Mouse (Mus musculus): ENCODE data around the gene Lgi1. TPM values are rescaled to one million over a fixed set of nuclear protein-coding genes. Genes with fewer than 3 reads are reported as not detected.

Gene Lgi1
- polyA plus RNA-seq, 1 experiment from 2014 or later: 24.0 TPM

DNA sequence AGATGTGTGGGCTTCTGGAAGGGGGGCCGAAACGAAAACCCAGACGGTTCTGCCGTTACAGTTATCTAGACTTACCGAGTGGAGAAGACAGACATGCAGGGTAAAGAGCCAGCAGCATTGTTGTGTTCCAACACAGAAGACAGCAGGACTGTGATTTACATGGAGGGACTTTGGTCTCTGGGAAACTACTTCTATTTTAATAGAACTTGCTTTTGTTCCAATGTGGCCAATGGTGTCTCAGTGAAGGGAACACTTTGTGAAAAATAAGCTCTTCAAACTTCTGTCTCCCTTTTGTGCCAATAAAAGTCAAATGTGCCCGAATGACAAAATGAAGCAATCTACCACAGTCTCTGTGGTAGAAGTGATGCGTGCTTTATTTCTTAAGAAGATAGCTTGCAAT, 50.8 kb downstream of the Lgi1 start:
- Histone ChIP-seq H3K27me3 (ENCODE audit: control insufficient read depth, insufficient read depth, low read length) (no peaks in the 10 kb centered on the region), H3K9me3 (ENCODE audit: control insufficient read depth, low read length) (no peaks in the 10 kb centered on the region), H3K36me3 (ENCODE audit: control insufficient read depth, insufficient read depth, low read length) (no peaks in the 10 kb centered on the region), H3K27ac (ENCODE audit: low read depth, low read length) (no peak overlapping the region), H3K4me3 (ENCODE audit: low read depth, low read length) (no peak overlapping the region), H3K9ac (replicated peaks; ENCODE audit: low read depth, low read length) (no peak overlapping the region), H3K4me1 (ENCODE audit: control insufficient read depth, insufficient read depth, low read length) (no peaks in the 10 kb centered on the region), H3K4me2 (ENCODE audit: low read depth, low read length) (no peak overlapping the region)
- ATAC-seq (ENCODE audit: low read depth): no peak
- WGBS: 83% methylated on average over 7 of the region's 7 CpGs

DNA sequence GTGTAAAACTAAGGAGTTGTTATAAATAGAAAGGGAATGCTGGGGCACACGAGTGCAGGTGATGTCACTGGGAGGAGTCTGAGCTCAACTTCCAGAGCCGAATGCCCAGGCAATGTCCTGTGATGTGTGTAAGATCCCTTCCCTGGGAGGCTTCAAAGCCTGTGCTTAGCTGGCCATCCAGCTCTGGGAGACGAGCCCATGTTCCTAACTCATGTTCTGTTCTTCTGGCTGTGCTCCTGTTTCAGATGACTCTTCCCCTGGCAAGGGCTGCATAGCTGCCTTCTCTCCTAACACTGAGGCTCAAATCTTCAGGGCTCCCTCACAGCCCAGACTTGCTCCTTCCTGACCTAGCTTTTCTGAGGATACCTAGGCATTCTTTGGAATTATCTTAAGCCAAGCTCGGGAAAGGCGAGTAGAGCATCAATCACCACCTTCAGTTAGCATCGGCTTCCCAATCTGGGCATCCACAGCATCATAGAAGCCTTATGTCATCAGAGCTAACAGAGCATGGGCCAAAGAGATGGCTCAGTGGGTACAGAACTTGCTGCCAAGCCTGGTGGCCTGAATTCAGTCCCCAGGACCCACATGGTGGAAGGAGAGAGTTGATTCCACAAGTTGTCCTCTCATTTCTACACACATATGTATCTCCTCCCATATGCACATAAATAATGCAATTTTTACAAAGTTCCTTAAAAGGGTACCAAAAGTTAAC, 52.4 kb downstream of the Lgi1 start:
- H3K27ac ChIP-seq (ENCODE audit: low read depth, low read length): no peak overlapping the region
- no peaks in the 10 kb centered on the region for H3K36me3 ChIP-seq (ENCODE audit: control insufficient read depth, insufficient read depth, low read length)
- H3K4me3 ChIP-seq (ENCODE audit: low read depth, low read length): no peak overlapping the region
- no peaks in the 10 kb centered on the region for H3K27me3 ChIP-seq (ENCODE audit: control insufficient read depth, insufficient read depth, low read length)
- ATAC-seq (ENCODE audit: low read depth): no peak
- no peaks in the 10 kb centered on the region for H3K9me3 ChIP-seq (ENCODE audit: control insufficient read depth, low read length)
- WGBS: 86% methylated on average over 6 of the region's 6 CpGs
- H3K4me2 ChIP-seq (ENCODE audit: low read depth, low read length): no peak overlapping the region
- no peak overlapping the region for H3K9ac ChIP-seq (replicated peaks; ENCODE audit: low read depth, low read length)
- H3K4me1 ChIP-seq (ENCODE audit: control insufficient read depth, insufficient read depth, low read length): no peaks in the 10 kb centered on the region

DNA sequence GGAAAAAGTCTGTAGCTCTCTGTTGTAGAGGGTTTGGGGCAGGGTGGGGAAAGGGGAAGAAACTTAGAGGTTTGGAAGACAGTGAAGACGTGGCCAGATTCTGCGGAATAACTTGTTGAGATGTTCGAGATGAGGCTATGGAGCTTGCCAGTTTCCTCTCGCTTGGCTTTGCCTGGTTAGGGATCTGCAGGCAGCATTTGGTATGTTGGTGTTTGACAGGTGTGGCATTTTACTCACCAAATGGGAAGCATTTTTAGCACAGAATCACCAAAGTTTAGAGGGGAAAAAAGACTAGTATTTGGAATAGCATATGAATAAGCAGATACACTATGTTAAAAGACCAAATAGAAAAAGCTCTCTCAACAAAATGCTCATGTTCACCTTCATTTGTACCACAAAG, 54.0 kb downstream of the Lgi1 start:
- WGBS: 93% methylated on average over 4 of the region's 4 CpGs
- no peaks in the 10 kb centered on the region for H3K36me3 ChIP-seq (ENCODE audit: control insufficient read depth, insufficient read depth, low read length)
- no peaks in the 10 kb centered on the region for H3K9me3 ChIP-seq (ENCODE audit: control insufficient read depth, low read length)
- H3K27ac ChIP-seq (ENCODE audit: low read depth, low read length): no peak overlapping the region
- H3K4me1 ChIP-seq (ENCODE audit: control insufficient read depth, insufficient read depth, low read length): no peaks in the 10 kb centered on the region
- H3K4me2 ChIP-seq (ENCODE audit: low read depth, low read length): no peak overlapping the region
- no peak overlapping the region for H3K9ac ChIP-seq (replicated peaks; ENCODE audit: low read depth, low read length)
- H3K27me3 ChIP-seq (ENCODE audit: control insufficient read depth, insufficient read depth, low read length): no peaks in the 10 kb centered on the region
- no peak overlapping the region for H3K4me3 ChIP-seq (ENCODE audit: low read depth, low read length)
- no peak for ATAC-seq (ENCODE audit: low read depth)

DNA sequence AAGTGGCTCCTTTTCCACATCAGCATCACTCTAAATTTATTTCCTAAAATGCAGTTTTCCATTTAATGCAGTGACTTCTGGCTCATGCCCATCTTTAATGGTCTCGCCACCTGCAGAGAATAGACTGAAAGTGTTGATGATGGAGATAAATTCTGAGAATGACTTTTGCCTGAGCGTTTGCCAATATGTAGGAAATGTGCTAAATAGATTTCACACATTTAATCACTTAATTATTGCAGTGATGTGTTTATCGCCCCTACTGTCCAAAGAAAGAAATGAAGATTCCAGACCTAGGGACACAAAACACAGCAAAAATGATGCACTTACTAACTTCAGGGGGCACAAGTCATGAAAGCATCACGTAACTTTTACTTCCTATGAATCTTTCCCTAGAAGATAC, 54.8 kb downstream of the Lgi1 start:
- Histone ChIP-seq H3K4me1 (ENCODE audit: control insufficient read depth, insufficient read depth, low read length) (no peaks in the 10 kb centered on the region), H3K4me2 (ENCODE audit: low read depth, low read length) (no peak overlapping the region), H3K27me3 (ENCODE audit: control insufficient read depth, insufficient read depth, low read length) (no peaks in the 10 kb centered on the region), H3K27ac (ENCODE audit: low read depth, low read length) (no peak overlapping the region), H3K4me3 (ENCODE audit: low read depth, low read length) (no peak overlapping the region), H3K9ac (replicated peaks; ENCODE audit: low read depth, low read length) (no peak overlapping the region), H3K36me3 (ENCODE audit: control insufficient read depth, insufficient read depth, low read length) (no peaks in the 10 kb centered on the region), H3K9me3 (ENCODE audit: control insufficient read depth, low read length) (no peaks in the 10 kb centered on the region)
- WGBS: 90% methylated on average over 4 of the region's 4 CpGs
- no peak for ATAC-seq (ENCODE audit: low read depth)

DNA sequence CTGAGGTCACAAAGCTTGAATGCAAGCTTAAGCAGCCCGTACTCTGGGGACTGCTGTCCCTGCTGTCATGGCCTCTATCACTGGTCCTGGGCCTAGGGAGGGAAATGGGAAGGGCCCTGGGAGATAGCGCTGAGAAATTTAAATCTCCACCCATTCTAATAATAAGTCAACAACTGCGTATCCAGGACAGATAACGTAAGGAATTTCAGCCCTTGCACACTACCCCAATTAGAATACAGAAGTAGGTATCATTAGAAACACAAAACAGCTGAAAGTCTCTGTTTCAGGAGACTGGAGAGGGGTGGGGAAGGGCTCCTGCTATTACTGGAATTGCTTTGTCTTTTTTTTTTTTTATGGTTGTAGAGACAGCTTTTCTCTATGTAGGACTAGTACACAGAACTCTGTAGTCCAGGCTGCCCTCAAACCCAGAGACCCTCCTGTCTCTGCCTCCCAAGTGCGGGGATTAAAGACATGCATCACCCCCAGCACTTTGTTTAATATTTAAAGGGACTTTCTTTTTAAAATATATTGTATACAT, 56.4 kb downstream of the Lgi1 start:
- Histone ChIP-seq H3K27me3 (ENCODE audit: control insufficient read depth, insufficient read depth, low read length) (no peaks in the 10 kb centered on the region), H3K9me3 (ENCODE audit: control insufficient read depth, low read length) (no peaks in the 10 kb centered on the region), H3K27ac (ENCODE audit: low read depth, low read length) (no peak overlapping the region), H3K4me1 (ENCODE audit: control insufficient read depth, insufficient read depth, low read length) (no peaks in the 10 kb centered on the region), H3K36me3 (ENCODE audit: control insufficient read depth, insufficient read depth, low read length) (no peaks in the 10 kb centered on the region), H3K9ac (replicated peaks; ENCODE audit: low read depth, low read length) (no peak overlapping the region), H3K4me3 (ENCODE audit: low read depth, low read length) (no peak overlapping the region), H3K4me2 (ENCODE audit: low read depth, low read length) (no peak overlapping the region)
- 89% methylated on average over 5 of the region's 5 CpGs for WGBS
- ATAC-seq (ENCODE audit: low read depth): no peak

DNA sequence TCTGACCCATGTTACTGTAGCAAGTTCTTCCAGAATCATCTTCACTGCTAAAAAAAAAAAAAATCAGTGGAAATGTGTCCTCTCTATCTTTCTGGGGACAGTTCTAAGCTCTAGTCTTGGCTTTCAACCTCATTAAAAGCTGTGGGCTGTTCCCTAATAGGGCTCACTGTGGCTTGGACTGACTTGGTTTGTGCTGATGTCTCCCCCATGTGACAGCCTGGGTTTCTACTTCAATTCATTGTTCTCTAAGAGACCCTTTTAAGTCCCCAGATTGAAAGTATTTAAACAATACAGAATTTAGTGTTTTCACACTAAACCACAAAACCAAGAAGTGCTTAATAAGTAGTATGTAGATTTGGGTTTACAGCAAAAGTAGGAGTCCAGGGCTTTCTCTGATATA, 59.4 kb downstream of the Lgi1 start:
- H3K4me3 ChIP-seq (ENCODE audit: low read depth, low read length): no peak overlapping the region
- no peak overlapping the region for H3K27ac ChIP-seq (ENCODE audit: low read depth, low read length)
- H3K4me1 ChIP-seq (ENCODE audit: control insufficient read depth, insufficient read depth, low read length): no peaks in the 10 kb centered on the region
- no peak overlapping the region for H3K4me2 ChIP-seq (ENCODE audit: low read depth, low read length)
- no peaks in the 10 kb centered on the region for H3K36me3 ChIP-seq (ENCODE audit: control insufficient read depth, insufficient read depth, low read length)
- no peaks in the 10 kb centered on the region for H3K27me3 ChIP-seq (ENCODE audit: control insufficient read depth, insufficient read depth, low read length)
- no peak; the same call in 1 of the 2 replicates for ATAC-seq (ENCODE audit: low read depth)
- no peak overlapping the region for H3K9ac ChIP-seq (replicated peaks; ENCODE audit: low read depth, low read length)
- H3K9me3 ChIP-seq (ENCODE audit: control insufficient read depth, low read length): no peaks in the 10 kb centered on the region

DNA sequence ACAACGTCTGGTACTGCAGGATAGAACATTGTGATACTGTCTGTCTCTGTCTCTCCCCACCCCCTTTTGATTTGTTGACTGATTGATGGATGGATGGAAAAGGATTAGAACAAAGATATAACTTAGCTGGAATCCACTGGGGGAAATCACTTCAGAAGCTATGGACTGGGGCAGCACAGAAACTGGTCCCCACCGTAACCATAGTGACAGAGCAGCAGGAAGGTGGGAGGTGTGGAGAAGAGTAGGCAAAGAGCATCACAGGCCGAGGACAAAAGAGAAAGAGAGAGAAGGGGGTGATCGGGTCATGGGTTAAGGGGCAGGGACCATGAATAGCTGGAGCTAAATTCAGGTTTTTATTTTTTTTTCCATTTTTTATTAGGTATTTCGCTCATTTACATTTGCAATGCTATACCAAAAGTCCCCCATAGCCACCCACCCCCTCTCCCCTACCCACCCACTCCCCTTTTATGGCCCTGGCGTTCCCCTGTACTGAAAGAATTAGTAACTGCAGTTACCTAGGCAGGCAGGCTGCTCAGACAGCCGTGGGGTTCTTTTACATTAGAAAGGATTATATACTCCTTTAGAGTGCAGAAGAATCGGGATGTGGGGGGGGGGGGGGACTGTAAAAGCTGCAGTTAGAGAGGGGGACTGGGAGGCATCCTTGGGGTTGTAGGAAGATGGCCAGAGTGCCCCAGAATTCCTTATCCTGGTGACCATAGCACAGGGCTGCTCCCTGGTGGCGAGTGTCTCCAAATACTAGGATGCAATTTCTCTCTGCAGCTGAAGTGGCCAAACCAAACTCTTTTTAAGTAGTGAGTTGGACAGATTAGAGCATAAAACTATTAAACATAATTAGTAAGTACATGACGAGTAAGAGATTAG, 60.1 kb downstream of the Lgi1 start:
- Histone ChIP-seq H3K4me2 (ENCODE audit: low read depth, low read length) (no peak overlapping the region), H3K36me3 (ENCODE audit: control insufficient read depth, insufficient read depth, low read length) (no peaks in the 10 kb centered on the region), H3K9me3 (ENCODE audit: control insufficient read depth, low read length) (no peaks in the 10 kb centered on the region), H3K27ac (ENCODE audit: low read depth, low read length) (no peak overlapping the region), H3K4me1 (ENCODE audit: control insufficient read depth, insufficient read depth, low read length) (no peaks in the 10 kb centered on the region), H3K4me3 (ENCODE audit: low read depth, low read length) (no peak overlapping the region), H3K9ac (replicated peaks; ENCODE audit: low read depth, low read length) (no peak overlapping the region), H3K27me3 (ENCODE audit: control insufficient read depth, insufficient read depth, low read length) (no peaks in the 10 kb centered on the region)
- ATAC-seq (ENCODE audit: low read depth): peak; percentile 80; the same call in 1 of the 2 replicates
- WGBS: 12% methylated on average over 10 of the region's 10 CpGs

DNA sequence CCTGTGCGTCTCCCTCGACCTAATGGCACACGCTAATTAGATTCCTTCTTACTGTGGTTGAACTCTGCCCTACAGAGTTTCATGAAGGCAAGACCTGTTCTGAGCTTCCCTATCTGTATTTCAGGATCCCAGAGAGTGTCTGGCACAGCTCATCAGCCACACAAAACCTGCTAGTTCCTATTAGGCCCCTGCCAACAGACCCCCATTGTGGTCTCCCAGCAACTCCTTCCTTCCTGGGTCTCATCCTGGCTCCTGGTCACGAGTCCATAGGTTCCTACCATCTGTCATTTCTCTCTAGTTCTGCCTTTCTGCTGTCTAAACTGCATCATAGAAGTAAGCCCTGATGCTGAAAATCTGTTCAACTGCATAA, 60.7 kb downstream of the Lgi1 start:
- Histone ChIP-seq H3K9me3 (ENCODE audit: control insufficient read depth, low read length) (no peaks in the 10 kb centered on the region), H3K4me1 (ENCODE audit: control insufficient read depth, insufficient read depth, low read length) (no peaks in the 10 kb centered on the region), H3K9ac (replicated peaks; ENCODE audit: low read depth, low read length) (no peak overlapping the region), H3K36me3 (ENCODE audit: control insufficient read depth, insufficient read depth, low read length) (no peaks in the 10 kb centered on the region), H3K4me2 (ENCODE audit: low read depth, low read length) (no peak overlapping the region), H3K27me3 (ENCODE audit: control insufficient read depth, insufficient read depth, low read length) (no peaks in the 10 kb centered on the region), H3K27ac (ENCODE audit: low read depth, low read length) (no peak overlapping the region), H3K4me3 (ENCODE audit: low read depth, low read length) (no peak overlapping the region)
- WGBS: 62% methylated on average over 4 of the region's 4 CpGs
- peak; percentile 7; the same call in 1 of the 2 replicates for ATAC-seq (ENCODE audit: low read depth)

DNA sequence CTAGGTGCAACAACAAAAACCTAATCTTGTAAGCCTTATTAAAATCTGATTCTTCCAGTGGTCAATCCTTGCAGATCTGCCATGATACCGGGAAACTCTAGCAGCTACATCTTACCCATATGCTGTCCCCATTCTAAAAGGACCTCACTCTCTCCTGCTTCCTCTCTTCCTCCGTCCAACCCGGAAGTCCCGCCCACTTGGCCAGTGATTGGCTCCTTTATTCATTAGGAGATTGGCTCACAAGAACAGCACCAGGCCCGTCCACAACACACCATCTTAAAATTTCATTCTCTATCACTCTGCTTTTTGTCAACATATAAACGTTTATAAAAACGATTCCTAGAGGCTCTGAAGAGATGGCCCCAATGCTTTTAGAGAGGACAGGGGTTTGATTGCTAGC, 61.5 kb downstream of the Lgi1 start:
- no peak overlapping the region for H3K4me2 ChIP-seq (ENCODE audit: low read depth, low read length)
- H3K9ac ChIP-seq (replicated peaks; ENCODE audit: low read depth, low read length): no peak overlapping the region
- no peaks in the 10 kb centered on the region for H3K9me3 ChIP-seq (ENCODE audit: control insufficient read depth, low read length)
- H3K4me1 ChIP-seq (ENCODE audit: control insufficient read depth, insufficient read depth, low read length): no peaks in the 10 kb centered on the region
- no peak overlapping the region for H3K27ac ChIP-seq (ENCODE audit: low read depth, low read length)
- no peaks in the 10 kb centered on the region for H3K27me3 ChIP-seq (ENCODE audit: control insufficient read depth, insufficient read depth, low read length)
- no peaks in the 10 kb centered on the region for H3K36me3 ChIP-seq (ENCODE audit: control insufficient read depth, insufficient read depth, low read length)
- no peak overlapping the region for H3K4me3 ChIP-seq (ENCODE audit: low read depth, low read length)
- WGBS: 92% methylated on average over 7 of the region's 7 CpGs
- ATAC-seq (ENCODE audit: low read depth): no peak
